Mouse (Mus musculus) cerebellum, postnatal 10 days (tissue): Measurements from ENCODE around the gene Snapin.
A peak's percentile ranks its signal among the peaks of the same experiment; 100 is the strongest.

Experiments
- DNase-seq, 2 experiments: peaks; one replicate each; pipeline ENCODE4 v3.0.0; 2021; ENCODE audit warnings: mixed read lengths in 2 of 2

The Snapin gene

GRCm38 (mm10) chr3:90451396-90452095 is 39.3 kb downstream of the Snapin start:
- DNase-seq = no peak

DNA sequence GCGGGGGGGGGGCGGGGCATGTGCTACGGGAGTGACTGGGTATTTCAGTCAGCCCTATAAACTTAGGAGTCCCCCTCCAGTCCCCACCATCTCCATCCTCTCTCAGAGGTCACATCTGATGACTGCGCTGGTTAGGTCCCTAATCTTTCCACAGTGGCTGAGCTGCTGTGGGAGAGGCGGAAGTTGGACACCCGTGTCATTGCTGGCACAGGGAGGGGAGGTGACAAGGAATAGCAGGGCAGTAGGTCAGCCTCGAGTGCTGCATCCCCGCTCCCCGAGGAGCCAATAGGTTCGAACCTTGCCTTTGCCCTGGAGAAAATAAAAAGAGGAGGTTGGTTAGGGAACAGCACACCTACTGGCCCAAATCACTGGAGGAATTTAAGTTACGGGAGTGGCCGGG is 40.0 kb downstream of the Snapin start:
- DNase-seq = no peak

- no peak for DNase-seq
Observed at GRCm38 (mm10) chr3:90448626-90449025, 42.2 kb downstream of the Snapin start.

DNA sequence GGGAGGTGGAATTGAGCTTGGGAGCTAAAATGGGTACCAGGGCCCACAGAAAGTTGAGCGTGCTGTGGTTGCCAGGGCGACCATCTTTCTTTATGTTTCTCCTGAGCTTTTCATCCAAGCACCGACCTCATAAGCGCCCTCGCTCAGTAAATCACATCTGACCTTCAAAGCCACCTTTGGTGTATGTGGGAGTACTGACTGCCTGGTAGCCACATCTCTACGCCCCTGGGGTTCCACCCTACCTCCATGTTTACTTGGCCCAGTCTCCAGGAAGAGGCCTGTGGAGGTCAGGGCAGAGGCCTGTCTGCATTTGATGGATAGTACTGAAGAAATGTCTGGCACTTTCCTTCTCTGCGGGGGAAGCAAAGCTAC is 43.7 kb downstream of the Snapin start:
- no peak for DNase-seq

GRCm38 (mm10) chr3:90446389-90447122 is 44.3 kb downstream of the Snapin start:
- peak; percentile 84 to 87 for DNase-seq

GRCm38 (mm10) chr3:90445417-90446200 is 45.2 kb downstream of the Snapin start:
- DNase-seq = peak; percentile 13 to 21

DNA sequence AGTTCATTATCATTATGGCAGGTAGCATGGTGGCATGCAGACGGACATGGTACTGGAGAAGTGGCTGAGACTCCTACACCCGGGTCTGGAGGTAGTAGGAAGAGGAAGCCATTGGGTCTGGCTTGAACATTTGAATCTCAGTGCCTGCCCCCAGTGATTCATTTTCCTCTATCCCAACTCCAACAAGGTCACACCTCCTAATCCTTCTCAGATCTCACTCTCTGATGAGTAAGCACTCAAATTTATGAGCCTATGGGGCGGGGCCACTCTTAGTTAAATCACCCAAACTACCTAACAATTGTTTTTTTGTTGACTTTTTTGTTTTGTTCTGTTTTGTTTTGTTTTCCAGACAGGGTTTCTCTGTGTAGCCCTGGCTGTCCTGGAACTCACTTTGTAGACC is 46.9 kb downstream of the Snapin start:
- no peak for DNase-seq

- DNase-seq = no peak
Observed at GRCm38 (mm10) chr3:90440756-90441155, 50.1 kb downstream of the Snapin start.
